Mouse (Mus musculus): ENCODE results near the gene Tbx20. TPM values are rescaled to one million over a fixed set of nuclear protein-coding genes. Genes with fewer than 3 reads are reported as not detected.
A peak's percentile ranks its signal among the peaks of the same experiment; 100 is the strongest.

Tbx20 gene
- total RNA-seq, 2 experiments from 2014 or later, result 81.1 to 88.2 TPM

DNA sequence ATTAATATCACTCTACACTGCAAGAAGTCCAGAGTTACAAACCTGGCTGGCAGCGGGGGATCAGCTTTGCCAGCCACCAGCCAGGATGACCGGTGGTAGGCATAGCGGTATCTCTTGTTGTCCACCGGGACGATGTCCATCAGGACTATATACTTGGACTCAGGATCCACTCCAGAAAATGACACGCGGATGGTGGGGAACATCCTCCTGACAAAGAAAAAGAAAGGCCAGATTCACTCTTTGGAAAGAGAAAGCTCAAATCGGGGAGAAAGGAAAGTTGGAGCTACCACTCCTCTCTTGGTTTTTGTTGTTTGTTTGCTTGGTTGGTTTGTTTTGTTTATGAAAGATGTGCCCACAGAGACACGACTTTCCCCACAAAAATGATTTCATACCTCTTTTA is 4.5 kb downstream of the Tbx20 start:
- peak in 1 of 2 experiments; percentile 71 for DNase-seq

DNA sequence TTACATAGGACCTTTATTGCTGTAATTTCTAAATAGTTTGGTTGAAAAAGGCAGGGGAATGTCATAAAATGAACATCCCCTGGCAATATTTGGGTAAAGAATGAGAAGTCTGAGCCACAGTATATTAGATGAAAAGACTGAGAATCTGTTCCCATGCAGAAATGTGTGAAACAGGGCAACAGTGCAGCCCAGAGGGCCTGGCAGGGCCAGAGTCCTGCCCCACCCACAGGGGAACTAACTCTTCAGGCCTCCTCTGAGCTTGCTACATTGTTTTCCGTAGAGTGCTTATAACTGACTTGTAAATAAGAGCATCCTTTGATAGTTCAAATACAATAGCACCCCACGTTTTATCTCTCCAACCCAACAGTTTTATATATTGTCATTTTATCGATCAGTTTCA is 7.0 kb downstream of the Tbx20 start:
- DNase-seq, result peak; percentile 27 to 51

DNA sequence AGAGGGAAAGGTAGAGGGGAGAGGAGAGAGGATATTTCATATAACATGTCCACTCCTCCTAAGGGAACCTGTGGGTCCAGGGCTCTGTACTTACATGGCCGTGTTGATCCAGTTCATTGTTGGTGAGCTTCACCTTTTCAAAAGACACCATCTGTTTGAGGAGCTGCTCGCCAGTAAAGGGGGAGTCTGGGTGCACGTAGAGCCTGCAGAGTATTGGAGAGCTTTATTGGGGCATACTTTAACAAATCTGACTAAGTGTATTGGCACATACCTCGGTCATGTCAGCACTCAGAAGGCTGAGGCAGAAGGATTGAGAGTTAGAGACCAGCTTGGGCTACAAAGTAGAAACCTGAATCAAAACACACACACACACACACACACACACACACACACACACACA is 8.5 kb downstream of the Tbx20 start:
- peak in 1 of 2 experiments; percentile 65 for DNase-seq

DNA sequence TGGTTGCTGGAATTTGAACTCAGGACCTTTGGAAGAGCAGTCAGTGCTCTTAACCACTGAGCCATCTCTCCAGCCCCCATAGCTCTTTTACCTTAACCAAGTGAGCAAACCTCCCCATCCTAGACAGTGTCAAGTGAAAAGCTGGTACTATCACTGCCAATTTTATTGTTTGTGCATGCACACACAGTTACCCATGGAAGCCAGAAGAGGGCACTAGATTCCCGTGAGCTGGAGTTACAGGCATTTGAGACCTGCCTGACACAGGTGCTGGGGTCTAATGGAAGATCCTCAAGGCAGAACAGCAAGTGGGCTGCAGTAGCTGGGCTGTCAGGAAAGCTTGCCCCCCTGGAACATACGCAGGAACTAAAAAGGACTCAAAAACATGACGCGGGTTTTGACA is 13.6 kb downstream of the Tbx20 start:
- DNase-seq, result peak in 1 of 2 experiments; percentile 49

GRCm38 (mm10) chr9:24744958-24745357 is 29.1 kb downstream of the Tbx20 start:
- no peak for DNase-seq

DNA sequence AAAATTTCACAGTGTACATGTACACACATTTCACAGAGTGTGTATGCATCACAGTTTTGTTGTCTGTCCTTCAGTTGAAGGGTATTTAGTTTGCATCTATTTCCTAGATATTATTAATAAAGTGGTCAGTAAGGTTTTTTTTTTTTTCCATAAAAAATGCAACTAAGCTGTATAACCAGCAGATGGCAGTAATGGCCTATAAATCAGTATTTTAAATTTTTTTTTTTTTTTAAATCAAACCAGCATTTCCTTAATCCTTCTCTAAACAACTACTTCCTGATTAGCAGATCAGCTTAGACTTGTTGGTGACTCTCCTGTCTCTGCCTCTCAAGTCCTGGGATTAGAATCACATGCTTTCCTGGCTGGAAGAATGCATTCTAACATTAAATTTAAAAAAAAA is 72.9 kb downstream of the Tbx20 start:
- peak in 1 of 2 experiments; percentile 17 for DNase-seq

DNA sequence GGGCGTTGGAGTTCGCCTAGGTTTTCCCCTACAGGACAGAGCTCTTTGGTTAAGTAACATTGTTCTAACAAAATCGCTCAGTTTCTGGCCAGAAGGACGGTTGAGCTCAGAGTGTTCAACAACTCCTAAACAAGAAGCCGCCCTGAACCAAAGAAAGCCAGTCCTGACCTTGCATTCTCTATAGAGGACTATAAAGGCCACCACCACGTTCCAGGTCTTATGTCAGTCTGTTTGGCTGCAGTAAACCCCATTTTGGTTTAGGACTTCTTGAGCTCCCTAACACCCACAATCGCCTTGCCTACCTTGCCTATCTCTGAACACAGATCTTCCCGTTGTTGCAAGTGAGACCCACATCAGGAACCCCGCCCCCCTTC is 77.7 kb downstream of the Tbx20 start:
- no peak for DNase-seq

DNA sequence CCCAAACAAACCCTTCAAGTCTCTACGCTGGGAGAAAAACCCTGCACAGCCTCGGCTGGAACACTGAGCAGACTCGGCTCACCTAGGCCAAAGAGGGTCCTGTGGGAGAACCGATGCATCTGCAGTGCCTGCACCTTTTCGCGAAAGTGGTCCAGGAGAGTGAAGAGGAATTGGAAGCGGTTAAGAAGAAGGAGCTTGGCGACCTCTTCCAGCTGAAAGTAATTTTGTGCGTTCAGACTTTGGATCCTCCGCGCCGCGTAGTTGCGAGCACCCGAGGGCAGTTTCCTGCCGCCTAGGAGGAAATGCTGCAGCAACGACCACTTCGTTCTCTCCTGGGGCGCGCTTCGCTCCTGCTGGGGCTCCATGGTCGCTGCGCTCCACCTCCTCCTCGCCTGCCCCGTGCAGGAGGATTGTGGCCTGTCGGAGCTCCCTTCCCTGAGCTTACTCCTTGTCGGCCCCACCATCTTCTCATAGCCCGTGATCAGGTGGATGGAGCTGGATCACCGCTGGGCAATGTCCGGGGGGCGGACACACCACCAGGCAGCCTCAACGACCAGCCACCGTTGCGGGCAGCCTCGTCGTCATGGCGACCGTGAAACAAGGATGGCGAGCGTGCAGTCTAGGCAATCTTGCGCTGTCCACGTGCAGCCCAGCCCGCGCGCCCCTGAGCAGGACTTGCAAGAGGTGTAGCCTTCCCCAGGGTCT is 78.3 kb downstream of the Tbx20 start, which contains the start of gene Dpy19l2:
Gene Dpy19l2, minus strand, starts transcription at position 594 of the 705 bp plus-strand sequence.
- DNase-seq, result peak; percentile 9 to 14

Other genes with a start within 250 kb of the Tbx20 start
- gene Cypt4, start 149.1 kb downstream of the Tbx20 start, total RNA-seq (2021), result not detected
- under 1 TPM in 1 of 2 experiments, not detected in 1; 0.08 TPM for gene Dpy19l2, start 78.0 kb downstream of the Tbx20 start, total RNA-seq (2021)